Mouse (Mus musculus): ENCODE data around the gene Ptprs.

The Ptprs gene

DNA sequence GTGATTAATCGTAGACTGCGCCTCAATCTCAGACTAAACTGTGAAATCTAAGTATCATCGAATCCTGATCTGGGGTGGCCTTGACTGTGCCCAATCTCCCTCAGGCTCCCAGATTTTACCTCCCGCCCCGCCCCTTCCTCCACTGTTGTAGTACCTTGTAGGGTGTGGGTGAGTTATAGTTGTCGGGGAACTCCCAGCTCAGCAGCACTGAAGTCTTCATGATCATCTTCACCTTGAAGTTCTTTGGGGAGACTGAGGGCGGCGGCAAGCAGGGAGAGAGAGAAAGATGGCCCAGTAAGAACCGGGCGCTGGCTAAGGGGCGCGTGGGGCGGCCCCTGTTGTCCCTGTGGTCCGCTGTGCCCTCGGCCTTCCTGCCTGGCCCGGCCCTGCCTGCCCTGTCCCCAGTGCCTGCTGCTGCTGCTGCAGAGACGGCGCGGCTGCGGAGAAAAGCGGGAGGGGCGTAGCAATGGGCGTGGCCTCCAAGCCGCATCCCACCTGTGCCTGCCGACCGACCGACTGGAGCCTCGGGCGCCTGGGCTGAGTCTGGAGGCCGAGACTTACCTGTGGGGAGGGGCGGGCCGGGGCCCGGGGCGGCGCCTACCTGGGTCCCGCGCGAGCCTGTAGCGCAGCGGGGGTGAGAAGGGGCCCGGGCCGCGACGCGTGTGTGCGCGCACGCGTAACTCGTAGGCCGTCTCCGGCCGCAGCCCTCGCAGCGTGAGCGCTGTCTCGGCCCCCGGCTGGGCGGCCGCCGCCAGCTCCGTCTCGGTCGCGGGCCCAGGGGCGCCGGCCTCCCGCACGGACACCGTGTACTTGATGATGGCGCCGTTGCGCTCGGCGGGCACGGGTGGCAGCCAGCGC lies 51.3 kb downstream of the Ptprs start:
- DNase-seq (ENCODE audit: low spot score), result peak; percentile 85

DNA sequence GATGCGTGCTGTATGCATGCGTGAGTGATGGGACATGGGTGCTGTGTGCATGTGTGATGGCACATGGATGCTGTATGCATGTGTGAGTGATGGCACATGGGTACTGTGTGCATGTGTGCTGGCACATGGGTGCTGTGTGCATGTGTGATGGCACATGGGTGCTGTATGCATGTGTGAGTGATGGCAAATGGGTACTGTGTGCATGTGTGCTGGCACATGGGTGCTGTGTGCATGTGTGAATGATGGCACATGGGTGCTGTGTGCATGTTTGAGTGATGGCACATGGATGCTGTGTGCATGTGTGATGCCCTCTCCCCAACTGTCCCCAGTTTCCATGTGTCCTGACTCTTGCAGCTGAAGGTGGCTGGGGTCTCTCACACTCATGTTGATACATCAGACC lies 56.3 kb downstream of the Ptprs start:
- no peak for DNase-seq (ENCODE audit: low spot score)

DNA sequence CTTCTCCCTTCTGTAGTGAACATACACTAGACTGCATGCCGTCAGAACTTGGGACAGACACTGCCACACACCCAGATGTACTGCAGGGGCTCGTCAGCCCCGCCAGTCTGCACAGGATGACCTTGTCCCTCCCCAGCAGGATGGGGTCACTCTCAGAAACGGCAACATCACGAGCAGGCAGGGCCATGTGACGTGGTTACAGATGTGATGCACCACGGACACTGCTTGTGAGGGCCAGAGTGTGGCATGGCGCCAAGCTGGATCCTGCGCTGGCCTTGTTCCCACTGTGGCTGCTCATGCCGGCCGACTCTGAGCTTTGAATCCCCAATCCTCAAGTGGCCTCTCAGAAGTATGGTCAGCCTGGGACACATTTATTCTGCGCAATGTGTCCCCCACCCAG lies 58.0 kb downstream of the Ptprs start:
- no peak for DNase-seq (ENCODE audit: low spot score)

DNA sequence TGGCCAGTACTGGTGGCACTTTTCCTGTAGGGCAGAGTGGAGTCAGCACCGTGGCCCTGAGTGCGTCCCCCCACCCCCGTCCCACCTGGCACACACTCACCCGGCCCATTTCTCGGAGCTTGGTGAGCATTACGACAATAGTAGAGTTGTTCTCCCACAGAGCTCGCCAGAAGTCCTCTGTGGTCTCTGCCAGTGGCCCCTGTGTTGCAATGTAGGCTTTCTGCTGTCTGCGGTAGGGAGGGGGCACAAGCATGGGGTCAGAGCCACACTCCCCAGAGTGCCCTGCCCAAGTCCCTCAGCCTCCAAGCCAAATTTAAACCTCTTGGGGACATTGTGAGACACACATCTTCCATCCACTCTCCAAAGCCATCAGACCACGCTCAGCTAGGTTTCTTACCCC lies 61.5 kb downstream of the Ptprs start:
- DNase-seq (ENCODE audit: low spot score), result no peak

DNA sequence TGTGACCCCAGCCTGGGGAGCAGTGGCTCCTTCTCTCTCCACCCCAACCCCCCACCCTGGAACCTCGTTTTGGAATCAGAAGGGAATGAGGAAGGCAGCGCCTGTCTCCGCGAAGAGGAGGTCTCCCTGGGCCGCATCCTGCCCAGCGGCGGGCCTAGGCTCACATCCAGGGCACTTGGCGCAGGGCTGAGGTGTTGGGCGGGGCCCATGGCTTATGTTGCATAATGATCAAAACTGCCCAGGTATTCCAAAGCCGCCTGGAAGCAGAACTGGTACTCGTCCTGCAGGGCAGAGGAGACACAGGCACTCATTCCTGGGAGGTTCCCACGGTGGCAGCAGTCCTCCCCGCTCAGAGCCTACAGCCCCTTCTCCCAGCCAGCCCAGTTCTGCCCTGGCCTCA lies 63.2 kb downstream of the Ptprs start:
- DNase-seq (ENCODE audit: low spot score), result peak; percentile 27

DNA sequence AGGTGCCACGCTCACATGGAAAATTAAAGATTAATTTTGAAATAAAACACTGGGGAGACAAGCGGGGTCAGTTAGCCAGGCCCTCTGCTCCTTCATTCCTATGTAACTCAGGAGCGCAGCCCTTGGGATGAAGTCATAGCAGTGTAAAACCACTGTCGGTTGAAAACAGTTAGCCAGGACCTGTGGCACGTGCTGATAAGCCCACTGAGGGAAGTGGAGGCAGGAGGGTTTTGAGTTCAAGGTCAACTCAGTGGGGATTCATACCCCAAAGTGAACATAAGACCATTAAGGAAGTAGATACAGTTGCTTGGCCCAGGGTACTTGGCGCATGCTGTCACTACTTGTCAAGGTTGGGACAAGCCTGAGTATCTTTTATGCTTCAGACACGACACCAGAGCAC lies 64.8 kb downstream of the Ptprs start:
- no peak for DNase-seq (ENCODE audit: low spot score)

DNA sequence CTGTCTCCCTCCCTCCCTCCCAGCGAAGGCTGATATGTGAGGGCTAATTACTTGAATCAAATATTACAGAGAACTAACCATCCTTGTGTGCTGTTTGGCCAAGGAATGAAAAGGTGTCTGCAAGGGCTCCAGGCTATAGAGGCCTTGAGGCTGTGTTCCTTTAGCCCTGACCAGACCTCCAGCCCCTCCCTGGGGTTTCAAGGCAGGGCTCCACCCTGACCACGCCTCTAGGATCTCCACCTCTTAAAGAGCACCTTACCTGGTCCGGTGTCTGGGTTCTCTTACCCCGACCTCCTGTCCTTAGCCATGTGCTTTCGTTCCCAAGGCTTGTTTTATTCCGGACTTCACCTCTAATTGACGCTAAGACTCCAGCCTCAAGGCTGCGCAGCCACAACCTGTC lies 66.5 kb downstream of the Ptprs start:
- DNase-seq (ENCODE audit: low spot score), result no peak

DNA sequence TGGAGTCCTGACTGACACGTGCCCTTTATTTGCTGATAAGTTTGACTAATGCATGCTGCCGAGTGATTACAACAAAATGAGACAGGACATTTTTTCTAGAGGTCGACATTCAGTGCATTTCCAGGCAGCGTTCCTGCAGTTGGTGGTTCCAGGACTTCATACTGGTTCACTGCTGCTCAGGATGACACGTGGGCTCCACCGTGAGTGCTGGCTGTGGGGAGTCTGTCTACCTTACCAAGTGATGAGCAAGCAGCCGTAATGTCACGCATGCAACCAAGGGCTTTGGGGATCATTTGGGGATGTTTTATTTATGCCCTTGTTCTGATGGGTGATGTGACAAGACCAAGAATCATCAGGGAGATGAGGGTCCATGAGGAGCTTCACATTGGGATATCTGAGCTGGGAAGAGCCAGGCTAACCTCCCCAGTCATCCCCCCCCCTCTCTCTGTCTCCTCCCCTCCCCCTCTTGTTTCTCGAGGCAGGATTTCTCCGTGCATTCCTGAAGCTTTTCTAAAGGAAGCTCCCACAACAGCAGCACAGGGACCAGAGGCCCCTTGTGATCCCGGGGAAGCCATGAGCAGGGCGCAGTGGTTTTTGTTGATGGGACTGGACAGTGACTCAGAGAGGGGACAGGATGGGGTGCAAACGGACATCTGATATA lies 67.2 kb downstream of the Ptprs start:
- DNase-seq (ENCODE audit: low spot score), result no peak

DNA sequence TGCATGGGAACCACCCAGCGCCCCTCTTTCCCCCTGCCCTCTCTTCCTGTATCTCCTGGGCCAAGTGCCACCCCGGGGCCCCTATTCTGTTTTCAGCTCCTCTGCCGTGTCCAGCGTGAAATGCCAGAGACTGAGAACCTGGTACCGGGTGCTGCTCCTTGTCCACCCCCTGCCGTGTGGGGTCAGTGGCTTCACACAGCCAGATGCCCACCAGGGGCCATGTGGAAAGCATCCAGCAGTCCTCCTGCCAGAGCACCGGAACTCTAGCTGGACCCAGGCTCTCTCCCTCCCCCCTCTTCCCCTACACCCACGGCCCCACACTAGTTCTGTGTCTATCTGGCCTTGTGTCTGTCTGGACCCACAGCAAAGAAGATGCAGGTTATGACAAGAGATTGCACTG lies 68.9 kb downstream of the Ptprs start:
- no peak for DNase-seq (ENCODE audit: low spot score)

DNA sequence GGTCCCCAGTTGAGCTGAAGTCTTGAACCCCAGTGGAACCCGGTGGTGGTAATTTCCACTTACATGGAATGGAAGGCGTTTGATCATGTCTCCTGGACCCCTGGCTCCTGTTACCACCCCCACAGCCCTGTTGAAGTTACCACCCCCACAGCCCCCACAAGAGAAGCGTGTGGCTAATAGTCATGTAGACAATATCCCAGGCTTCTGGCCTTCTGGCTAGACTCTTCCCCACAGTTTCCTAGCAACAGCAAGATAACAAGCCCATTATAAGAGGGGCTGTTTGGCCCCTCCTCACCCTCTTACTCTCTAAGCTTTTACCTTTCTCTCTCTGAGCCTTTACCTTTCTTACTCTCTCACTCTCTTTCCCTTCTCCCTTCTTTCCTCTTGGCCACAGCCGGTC lies 69.4 kb downstream of the Ptprs start:
- DNase-seq (ENCODE audit: low spot score), result no peak

DNA sequence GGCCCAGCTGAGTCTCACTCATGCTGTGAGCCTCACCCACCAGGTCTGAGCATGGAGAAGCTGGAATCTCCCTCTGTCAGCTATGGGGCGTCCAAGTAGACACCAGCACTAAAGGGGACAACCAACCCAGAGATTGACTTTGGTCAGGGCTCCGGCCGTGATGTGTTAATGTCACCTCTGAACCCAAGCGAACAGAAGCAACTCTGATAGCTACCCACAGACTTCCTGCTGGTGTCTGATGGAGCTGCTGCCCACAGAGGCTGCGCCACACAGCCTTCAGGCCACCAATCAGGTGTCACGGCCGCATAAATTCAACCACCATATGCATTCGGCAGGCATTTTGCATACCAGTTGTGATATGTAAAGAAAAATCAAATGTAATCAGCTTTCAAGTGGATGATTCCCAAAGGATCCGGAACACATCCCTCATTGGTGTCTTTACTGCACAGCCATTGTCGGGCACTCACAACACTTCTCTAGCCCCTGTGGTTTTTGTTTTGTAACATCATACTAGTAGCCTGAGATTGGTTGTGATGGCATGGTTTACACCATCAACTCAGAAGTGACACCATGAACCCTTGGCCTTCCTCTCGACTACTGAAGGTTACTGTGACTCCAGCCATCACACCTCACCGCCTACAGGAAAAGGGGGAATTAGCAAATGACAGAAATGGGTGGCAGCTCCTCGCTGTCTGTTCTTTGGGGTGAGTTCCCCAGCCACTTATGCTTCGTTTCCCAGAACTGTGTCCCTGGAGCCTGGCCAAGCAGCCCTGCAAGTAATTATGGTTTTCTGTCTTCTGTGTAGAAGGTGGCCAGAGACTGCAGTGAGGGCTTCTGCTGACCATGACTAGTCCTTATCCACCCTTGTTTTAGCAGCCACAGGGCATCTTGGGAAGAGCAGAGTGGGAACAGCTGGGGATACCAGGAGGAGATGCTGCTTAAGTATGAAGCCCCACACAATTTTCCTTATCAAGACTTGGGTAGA lies 70.1 kb downstream of the Ptprs start:
- no peak for DNase-seq (ENCODE audit: low spot score)

DNA sequence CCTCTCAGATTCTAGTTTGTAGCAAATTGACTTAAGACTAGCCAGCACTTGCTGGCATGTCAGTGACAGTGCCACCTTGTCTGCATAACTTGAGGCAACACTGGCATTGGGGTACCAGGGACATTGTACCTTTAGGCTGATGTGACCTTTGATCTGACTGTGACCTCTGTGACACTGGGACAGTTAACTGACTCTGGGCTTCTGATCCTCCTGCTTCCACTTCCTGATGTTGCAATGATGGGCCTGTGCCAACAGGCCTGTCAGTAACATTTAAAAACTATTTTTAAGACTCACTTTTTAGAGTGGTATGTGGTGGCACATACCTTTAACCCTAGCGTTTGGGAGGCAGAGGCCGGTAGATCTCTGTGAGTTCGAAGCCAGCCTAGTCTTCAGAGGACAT lies 70.9 kb downstream of the Ptprs start:
- DNase-seq (ENCODE audit: low spot score), result no peak

DNA sequence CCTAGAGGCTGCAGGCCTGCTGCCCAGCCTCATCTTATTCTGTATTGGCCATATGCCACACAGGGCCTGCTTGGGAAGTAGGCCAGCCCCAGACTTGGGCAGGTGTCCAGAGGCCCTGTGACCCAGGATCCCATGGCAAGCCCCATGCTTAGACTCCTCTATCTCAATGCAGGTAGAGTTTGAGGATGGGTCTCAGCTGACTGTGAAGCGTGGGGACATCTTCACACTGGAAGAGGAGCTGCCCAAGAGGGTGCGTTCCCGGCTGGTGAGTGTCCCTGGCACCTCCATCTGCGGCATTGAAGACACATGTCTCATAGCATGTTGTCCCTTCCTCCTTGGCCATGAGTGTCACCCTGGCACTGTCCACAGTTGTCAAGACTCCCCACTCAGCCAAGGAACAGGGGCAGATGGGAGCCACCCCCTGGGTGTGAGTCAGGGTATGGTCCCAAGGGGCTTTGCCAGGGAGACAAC lies 75.2 kb downstream of the Ptprs start:
- DNase-seq (ENCODE audit: low spot score), result no peak

DNA sequence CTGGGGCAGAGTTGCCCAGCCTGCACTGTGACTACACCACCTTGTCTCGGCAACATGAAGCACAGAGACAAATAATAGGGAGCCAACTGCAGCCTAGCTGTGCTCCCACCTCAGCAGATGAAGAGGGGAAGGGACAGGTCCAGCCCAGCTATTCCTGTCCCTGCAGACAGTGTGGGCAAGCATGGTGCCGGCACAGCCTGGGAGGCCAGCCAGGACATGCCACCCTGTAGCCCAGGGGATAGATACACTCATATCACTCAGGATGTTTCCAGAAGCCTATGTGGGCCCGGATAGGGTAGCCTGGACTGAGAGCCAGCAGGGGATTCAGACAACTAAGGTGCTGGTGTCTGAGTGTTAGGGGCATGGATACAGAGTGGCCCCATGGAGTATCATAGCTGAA lies 76.1 kb downstream of the Ptprs start:
- DNase-seq (ENCODE audit: low spot score), result no peak

DNA sequence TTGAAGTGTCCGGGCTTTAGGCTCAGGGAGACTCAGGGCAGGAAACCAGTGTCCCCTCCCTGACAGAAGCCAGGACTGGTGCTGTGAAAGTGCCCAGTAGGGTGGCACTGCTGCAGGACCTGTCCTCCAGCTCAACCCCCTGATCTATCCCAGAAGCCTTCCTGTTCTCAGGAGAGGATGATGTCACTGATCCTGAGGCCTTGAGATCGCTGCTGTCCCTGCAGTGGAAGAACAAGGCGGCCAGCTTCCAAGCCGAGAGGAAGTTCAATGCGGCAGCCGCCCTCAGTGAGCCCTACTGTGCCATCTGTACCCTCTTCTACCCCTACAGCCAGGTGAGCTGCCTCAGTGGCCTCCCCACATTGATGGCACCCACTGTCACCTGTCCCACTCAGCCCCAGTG lies 80.2 kb downstream of the Ptprs start:
- no peak for DNase-seq (ENCODE audit: low spot score)

DNA sequence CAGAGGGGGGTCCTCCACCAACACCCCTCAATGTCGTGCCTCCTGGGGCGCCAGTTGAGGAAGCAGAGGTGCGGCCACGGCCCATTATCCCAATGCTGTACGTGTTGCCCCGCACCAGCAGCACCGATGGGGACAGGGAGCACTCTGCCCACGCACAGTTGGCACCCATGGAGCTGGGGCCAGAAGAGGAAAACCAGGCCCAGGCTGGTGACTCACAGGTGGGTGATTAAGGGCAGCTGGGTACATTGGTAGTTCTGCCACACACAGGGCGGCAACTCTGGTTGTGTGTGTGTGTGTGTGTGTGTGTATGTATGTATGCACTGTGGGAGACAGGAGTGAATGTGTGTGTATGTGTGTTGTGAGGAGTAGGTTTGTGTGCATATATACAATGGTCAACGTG lies 82.4 kb downstream of the Ptprs start:
- no peak for DNase-seq (ENCODE audit: low spot score)

DNA sequence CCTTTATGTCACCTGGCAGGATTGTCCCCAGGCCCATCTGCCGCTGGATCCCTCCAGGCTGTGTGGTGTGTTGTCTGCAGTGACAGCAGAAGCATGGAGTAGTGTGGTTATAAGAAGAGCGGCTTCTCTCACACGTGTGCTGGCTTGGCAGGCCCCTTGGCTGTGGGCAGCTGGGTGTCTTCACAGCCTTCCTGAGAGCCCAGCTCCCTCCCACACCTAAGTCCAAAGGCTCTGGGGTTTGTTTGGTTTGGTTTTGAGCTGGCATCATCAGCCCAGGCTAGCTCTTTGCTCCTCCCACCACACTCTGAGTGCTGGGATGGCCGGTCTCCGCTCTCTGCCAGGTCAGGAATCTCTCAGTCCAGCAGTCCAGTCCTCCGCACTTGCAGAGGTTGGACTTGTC lies 83.0 kb downstream of the Ptprs start:
- DNase-seq (ENCODE audit: low spot score), result no peak

DNA sequence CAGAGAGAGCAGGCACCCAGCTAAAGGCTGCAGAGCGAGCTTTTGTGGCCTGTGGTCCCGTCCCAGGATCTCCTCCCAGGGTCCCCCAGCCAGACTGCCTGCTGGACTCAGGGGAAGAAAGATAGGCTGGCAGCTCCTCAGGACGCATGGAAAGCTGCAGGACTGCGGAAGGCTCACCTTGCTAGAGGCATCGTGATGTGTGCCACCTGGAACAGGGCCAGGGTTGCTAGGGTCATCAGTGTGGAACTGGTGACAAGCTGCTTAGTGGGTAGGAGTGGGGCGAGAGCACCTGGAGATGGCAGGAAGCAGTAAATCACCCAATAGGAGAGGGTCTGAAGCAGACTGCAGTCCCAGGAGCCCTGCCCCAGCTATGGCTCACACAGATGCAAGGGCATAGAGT lies 88.7 kb downstream of the Ptprs start:
- DNase-seq (ENCODE audit: low spot score), result no peak

DNA sequence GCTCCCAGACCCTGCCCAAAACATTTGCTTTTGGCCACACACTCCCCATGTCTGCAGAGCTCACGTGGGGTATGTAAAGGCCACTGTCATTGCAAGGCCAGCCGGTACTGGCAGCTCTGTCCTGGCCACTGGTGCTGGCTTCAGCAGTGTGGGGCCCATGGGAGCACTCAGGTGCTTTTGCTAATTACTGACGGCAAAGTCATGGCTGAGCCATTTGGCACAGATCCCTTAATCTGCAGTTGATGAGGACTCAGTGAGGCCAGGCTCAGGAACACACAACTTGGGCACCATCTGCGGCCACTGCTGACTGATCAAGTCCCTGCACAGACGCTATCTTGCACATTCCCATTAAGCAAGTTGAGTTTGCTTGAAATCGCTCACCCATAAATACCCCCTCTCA lies 91.4 kb downstream of the Ptprs start:
- no peak for DNase-seq (ENCODE audit: low spot score)

DNA sequence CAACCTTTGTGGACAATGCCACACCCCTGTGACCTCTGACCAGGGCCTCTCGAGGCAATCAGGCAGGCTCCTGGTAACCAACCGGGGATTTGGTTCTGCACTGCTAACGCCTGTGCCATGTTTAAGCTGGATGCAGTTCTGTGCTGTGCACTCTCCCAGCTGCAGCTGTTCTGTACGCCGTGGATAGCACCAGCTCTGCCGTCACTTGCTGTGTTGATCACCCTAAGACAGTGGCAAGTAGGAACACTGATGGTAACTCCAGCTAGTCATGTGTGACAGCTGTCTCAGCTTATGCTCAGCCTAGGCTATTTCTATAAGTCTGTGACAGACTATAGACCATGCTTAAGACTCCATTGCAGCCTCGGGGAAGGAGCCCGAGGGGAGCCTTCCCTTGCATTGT lies 93.3 kb downstream of the Ptprs start:
- DNase-seq (ENCODE audit: low spot score), result no peak

DNA sequence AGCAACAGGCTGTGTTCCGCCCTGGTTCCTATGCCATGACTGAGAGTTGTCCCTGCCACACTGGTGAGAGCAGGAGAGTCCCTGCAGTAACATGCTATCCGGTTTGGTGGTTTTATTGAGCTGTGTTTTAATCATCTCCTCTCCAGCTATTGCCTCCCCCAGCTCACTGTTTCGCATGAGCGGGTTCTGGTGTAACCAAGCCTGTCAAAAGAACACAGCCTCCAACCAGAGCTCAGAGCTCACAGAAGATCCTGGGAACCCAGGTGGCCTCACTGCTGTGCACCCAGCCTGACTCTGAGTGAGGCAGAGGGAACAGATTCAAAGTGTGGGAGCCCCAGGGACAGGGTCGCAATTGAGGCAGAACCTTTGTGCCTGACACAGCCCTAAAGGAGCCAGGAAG lies 95.1 kb downstream of the Ptprs start:
- DNase-seq (ENCODE audit: low spot score), result no peak

DNA sequence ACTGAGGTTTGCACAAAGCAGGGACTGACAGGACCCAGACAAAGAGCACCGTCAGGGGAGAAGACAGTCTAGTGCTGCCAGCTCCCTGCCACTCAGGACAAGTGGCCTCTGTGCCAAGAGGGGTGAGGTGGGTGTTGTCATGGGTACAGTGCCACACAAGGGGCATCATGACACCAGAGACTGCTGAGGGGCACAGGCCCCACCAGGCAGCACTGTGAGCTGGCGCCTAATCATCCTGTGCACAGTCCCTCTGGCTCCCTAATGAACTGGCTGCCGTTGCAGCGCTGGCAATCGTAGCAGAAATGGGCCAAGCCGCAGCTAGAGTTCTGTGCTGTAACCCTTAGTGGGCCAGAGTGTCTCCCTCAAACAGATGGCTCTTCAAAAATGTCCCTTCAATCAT lies 96.0 kb downstream of the Ptprs start:
- DNase-seq (ENCODE audit: low spot score), result no peak

All from urinary bladder, postnatal 14 days (tissue).